Mouse (Mus musculus) frontal cortex, postnatal 25 days (tissue): ENCODE data around the gene Ift122.

Experiments
- DNase-seq, 2 experiments: peaks; one replicate each; pipeline ENCODE4 v3.0.0; 2022; ENCODE audit warnings: low spot score in 2 of 2

Gene Ift122

DNA sequence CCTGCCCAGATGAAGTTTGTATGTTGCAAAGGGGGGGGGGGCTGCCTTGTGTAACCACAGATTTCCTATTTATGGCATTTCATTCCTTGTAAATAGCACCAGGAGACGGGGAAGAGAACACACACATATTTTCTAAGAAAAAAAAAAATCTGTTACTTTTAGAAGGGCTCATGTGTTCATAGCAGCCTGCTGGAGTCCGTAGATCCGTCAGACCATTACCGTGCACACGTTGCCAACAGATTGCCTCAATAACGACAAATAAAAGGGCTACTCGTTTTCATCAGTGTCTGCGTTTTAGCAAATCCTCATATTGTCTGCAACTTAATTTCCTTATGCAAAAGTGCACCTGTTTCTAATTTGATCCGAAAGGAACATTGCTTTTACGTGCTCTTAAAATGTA is 73.1 kb downstream of the Ift122 start:
- DNase-seq: no peak

DNA sequence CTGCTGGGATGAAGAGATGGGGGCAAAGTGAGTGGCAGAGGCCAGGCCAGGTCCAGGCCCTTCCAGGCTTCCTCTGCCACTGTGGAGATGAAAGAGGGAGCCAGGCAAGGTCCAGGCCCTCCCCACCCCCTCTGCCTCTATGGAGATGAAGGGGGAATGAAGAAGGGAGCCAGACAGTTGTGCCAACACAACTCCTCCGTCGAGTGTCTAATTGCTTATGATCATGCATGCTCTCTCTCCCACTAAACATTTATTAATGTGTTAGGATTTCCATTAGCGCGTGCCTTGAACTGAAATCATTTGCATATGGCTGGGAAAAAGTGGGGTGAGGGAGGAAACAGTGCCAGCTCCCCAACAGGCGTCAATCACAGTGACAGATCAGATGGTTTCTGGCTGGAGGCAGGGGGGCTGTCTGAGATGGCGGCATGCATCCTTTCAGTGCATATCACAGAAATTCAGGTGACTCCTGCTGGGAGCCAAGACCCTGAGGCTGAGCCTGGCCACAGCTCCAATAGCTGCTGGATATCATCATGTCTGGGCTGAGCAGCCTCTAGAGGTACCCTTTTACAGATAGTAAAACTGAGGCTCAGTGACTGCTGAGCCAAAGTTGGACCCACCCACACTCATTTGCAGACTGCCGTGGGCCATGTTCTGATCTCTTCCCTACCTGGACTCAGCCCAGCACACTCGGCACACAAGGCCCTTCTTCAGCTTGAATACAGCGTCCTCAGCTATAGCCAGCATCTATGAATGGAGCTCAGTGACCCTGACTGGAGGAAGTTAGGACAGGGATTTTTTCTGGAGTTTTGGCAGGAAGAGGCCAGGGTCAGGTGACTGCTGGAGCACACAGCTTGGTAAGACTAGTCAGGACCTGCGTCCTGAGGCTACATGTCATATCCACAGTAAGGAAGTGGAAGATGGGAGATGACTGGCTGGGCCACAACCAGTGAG is 74.3 kb downstream of the Ift122 start:
- DNase-seq: no peak

DNA sequence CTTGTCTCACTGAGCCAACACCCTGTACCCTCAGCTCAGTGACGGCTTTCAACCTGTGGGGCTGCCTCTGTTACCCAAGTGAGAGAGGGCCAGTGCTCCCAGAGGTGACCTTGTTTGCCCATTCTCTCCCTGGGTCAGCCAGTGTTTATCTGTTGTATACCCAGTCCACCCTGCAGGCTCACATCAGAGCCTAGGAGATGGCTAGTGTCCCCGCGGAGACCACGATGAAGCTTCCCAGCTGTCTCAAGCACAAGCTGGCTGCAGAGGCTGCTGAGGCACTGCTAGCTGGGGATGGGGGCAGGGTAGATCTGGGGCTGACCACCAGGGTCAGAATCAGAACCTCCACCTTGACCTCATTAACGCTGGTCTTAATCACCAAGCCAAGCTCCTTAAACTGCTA is 76.7 kb downstream of the Ift122 start:
- DNase-seq: no peak

DNA sequence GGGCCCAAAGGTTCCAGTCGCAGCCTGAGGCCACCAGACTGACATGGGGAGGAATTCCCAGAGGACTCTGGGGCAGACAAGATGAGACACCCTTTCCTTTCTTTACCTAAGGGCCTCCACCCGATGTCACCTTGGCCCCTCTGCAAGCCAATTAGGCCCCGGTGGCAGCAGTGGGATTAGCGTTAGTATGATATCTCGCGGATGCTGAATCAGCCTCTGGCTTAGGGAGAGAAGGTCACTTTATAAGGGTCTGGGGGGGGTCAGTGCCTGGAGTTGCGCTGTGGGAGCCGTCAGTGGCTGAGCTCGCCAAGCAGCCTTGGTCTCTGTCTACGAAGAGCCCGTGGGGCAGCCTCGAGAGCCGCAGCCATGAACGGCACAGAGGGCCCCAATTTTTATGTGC is 78.4 kb downstream of the Ift122 start, which contains the start of gene Rho:
Gene Rho (plus strand): TSS at position 110 of the 400 bp plus-strand sequence.
- no peak for DNase-seq

DNA sequence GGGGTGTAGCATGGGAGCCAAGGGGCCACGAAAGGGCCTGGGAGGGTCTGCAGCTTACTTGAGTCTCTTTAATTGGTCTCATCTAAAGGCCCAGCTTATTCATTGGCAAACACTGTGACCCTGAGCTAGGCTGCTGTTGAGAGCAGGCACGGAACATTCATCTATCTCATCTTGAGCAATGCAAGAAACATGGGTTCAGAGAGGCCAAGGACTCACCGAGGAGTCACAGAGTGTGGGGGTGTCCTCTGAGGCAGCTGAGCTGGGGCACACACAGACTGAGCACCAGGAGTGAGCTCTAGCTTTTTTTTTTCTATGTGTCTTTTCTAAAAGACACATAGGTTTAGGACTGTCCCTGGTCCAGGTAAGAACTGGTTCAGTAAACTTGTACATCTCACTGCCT is 79.1 kb downstream of the Ift122 start:
- no peak for DNase-seq

DNA sequence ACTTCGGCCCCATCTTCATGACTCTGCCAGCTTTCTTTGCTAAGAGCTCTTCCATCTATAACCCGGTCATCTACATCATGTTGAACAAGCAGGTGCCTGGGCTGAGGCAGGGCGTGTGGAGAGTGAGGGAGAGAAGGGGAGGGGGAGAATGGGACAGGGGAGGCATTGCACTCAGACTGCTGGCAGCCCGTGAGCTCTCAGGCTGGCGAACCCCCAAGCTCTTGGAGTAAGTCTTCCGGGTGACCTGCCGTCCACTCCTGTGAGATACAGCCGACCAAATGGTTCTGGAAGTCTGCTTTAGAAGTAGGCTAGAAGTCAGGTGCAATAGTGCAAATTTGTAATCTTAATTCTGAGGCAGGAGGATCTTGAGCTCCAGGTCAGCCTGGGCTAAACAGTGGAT is 82.3 kb downstream of the Ift122 start:
- DNase-seq: no peak

DNA sequence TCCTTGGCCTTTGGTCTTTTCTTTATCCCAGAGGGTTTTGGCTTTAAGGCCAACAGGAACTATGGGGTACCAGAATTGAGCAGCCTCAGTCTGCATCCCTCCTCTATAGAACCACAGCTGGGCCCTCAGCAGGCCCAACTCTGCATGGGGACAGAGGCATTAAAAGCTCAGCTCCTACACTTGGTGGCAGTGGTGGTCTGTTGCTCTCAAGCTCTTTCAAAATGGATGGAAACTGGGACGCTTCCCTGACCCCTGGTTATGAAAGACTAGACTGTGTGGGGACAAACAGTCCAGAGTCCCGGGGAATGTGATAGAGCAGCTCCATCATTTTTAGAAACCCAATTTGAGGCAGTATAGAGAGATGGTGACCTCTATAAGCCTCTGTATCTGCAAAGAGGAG is 84.7 kb downstream of the Ift122 start:
- DNase-seq: no peak

DNA sequence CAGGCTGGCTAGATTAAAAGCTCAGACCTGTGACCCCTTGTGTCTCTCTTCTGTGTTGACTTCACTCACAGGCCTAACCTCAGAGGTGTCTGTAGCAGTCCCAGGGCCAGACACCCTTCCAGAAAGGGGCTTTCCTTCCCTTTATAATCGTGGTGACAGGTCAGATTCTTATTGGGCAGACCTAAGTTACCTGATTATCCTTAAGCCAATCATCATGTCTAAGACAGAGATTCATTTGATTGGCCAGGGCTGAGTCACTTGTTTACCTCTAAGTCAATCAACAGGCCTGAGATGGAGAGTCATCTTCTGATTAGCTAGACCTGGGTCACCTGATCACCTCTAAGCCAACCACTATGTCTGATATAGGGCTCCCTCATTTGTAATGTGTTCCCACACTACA is 85.5 kb downstream of the Ift122 start:
- no peak for DNase-seq

DNA sequence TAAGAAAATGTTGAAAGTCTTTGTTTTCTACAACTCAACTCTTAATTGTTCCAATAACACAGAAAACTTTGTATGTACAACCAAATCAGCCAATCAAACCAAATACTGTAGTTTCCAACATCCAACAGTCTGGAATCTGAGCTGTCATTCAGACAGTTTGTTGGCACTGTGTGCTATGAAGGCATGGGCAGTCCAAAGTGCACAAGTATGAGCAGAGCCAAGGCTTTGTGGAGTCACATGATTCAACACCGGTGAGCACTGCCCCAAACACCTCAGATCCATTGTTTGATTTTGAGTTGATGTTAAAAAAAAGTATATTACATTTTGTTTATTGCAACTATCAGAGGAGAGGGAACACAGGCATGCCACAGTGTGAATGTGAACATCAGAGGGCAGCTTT is 87.3 kb downstream of the Ift122 start:
- no peak for DNase-seq

DNA sequence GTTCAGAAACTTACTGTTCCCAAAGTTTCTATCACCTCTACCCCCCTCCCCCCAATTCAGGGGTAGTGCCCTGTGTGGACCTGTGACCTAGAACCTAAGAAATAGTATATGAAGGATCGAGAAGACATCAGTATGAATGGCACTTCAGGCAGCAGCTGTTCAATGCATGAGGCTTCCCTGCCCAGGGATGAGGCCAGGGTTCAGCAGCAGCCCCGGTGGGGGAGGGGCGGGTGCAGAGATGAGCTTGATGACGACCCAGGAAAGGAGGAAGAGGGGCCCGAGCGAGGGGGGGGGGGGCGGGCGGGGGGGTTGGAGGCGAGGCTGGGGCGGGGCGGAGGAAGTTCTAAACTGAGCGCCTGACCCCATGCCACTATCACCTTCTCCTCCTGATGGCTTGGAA is 87.9 kb downstream of the Ift122 start:
- DNase-seq: no peak

DNA sequence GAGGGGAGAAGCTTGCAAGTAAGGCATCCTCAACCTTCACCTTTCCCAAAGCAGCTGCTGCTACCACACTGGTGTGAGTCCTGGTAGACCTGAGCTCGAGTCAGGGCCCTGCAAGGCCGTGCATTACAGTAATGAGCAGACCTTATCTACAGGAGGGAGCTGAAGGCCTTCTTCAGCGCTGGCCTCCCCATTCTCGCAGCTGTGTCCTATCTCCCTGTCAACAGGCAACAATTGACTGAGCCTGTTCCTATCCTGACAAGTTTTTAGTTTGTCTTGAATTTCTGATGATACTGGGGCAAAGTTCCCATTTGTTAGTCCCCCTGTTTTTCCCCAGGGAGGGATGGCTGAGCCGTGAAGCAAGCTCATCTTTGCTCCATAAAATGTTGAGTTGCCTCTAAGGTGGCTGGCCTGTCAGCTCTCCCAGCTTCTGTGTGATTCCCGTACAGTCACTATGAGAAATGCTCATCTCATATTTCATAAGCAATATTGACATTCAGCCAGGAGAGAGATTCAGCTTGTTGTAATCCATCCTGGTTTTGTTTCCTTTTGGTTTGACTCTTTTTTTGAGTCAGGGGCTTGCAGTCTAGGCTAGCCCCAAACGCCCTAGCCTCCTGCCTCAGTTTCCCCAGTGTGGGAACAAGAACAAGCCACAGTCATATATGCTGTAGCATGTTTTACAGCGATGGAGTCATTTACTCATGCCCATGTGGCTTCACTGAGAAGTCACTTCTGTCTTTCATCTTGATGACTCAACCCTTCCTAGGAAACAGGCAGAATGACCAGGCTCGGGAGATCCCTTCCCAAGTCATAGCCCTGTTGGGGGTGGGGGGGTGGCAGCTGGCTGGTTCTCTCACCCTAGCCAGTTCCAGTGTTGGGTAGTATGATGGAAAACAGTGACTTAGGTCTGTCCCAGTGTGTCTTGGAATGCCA is 90.5 kb downstream of the Ift122 start:
- DNase-seq: no peak

DNA sequence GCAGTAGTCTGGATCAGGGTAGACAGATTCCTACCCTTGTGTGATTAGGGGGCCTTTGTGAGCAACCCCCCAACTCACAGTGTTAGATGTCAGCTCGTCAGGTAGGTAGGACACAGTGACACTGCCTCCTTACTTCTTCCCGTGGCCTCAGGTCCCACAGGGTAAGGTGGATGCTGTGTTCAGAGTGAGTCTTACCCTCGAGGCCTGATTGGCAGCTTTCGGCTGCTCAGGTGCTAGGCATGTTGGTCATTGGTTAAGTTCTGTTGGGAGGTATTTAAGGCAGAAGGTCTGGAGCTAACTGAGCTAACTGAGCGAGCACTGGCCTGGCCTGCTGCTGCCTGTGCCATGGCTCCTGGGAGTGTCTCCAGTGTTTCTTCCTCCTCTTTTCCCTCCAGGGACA is 91.4 kb downstream of the Ift122 start, which contains the start of gene H1foo:
Gene H1foo (plus strand): TSS at position 301 of the 400 bp plus-strand sequence.
- no peak for DNase-seq

DNA sequence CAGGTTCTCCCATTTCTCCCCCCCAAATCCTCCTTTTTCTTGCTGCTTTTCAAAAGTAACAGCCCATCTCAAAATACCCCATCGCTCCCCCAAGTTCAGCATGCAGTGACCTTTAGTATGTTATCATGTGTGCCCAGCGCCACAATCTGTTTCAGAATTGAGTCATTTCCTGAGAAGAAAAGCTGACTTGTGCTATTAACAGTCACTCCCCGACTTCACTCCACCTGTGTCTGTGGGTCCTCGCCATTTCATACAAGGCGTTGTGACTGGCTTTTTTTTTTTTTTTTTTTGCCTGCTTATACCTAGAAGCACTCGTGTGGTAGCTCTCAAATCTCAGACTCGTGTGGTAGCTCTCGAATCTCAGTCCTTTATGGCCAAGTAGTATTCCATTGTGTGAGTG is 92.4 kb downstream of the Ift122 start:
- no peak for DNase-seq

DNA sequence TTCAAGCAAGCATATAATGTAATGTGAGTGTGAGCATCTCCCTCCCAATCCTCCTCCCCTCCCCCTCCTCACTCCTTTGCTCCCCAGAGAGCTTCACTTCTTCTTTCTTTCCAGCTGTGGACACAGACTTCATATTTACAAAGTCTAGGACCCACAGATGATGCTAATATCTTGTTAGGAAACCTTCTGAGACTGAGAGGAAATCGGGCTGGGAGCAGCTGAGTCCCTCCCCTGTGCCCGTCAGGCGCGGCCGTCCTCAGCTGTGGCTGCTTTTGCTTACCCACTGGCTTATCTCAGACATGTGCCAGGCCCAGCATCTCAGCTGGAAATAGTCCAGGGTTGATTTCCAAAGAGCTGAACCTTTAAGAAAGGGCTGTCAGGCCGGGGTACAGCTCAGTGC is 93.1 kb downstream of the Ift122 start:
- DNase-seq: no peak

DNA sequence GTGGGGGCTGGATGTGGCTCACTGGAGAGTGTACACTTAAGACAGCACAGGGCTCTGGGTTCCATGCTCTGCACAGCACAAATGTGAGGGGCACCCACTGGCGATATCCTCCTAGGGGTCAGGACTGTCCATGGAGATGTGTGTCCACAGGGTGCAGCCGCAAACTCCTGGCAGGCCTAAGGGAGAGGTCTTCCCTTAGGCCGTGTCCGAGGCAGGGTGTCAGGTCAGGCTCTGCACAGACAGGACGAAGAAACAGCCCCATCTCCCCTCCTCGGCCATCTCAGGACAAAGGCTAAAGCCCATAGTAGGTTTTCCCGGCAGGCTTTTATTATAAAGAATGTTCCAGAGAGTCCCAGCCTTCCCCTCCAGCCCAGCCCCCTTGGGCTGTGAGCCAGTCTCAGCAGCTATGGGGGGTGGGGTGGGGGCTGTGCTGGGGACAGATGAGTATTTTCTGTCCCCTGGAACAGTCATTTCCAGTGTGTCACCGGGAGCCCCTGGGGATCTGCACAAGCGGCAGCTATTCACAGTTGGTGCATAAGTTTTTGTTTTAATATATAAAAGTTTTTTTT is 101.3 kb downstream of the Ift122 start:
- no peak for DNase-seq

DNA sequence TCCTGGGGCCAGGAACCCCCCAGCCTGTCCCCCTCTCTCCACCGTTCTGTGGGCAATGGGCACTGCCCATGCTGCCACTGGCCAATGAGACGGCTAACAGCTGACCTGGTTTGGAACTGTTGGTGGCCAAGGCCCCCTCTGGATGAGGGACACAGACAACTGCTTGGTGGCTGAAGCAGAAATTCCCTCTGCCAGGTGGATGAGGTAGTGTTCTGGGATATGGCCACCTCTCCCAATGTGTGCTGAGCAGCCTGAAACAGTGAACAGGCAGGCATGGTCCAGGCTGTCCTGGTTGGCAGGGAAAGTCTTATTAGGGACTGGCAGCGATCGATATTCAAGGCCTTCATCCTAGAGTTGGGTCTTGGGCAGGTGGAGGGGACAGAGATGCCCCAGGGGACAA is 101.9 kb downstream of the Ift122 start:
- DNase-seq: no peak

DNA sequence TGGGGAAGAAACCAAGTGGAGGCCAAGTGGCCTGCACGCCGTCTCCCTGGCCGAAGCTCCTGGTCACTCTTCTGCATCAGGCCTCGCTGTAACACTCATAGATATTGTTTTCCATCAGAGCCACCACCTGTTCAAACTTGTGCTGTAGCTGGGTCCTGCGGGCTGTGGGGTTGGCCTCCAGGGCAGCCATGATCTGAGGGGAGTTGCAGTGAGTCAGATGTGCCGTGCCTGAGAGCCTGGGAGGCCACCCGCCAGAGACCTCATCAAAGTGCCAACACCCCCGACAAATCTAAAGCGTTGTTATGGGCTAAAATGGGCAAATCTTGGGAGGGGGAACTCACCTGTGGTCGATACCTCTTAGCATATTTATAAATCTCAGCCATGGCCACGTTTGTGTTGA is 102.4 kb downstream of the Ift122 start:
- no peak for DNase-seq

DNA sequence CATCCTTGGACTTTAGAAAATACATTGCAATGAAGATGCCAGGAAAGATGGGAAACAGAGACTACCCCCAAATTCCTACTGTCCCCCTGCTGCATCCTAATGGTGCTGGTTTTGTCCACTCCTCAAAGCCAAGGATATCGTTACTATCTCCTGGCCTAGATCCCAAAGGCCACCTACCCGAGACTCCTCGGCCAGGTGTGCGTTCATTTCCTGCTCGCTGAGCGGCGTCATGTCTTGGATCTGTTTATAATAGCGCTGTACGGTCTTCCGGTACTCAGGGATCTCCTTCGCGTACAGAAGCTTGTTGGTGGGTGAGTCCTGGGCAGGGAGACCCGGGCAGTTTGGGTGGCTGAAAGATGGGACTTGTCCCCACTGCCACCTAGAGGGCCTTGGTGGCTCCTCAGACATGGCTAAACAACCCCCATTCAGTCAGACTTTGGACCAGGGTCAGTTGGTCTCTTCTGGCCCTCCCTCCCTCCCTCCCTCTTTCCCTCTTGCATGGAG is 103.2 kb downstream of the Ift122 start:
- no peak for DNase-seq

DNA sequence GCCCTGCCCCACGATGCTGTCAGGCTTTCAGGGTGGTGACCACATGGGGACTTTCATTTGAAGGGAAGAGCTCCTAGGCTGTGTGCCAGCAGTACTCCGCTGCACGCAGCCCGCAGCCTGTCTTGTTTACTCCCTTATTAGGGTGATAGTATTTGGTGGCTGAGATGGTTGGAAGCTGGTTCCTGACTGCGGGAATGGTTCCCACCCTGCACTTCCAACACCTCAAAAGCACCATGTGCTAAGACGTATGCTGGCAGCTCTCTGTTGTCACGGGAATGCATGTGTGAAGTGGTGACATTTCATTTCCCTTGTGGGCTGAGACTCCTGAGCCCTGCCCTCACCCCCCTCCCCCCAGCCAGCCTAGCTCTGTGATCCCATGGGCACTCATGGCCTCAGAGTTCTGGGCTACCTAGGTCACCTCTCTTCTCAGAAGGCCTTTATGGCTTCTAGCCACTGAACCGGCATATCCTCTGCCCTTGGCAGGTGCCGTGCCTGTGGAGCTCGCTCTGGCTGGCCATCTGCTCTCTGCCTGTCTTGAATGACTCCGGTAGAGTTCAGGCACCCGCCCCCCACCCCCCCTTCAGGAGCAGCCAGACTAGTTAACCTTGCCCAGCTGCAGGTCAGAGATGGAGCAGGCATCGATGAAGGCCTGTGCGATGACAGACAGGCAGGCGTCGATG is 103.8 kb downstream of the Ift122 start:
- no peak for DNase-seq

DNA sequence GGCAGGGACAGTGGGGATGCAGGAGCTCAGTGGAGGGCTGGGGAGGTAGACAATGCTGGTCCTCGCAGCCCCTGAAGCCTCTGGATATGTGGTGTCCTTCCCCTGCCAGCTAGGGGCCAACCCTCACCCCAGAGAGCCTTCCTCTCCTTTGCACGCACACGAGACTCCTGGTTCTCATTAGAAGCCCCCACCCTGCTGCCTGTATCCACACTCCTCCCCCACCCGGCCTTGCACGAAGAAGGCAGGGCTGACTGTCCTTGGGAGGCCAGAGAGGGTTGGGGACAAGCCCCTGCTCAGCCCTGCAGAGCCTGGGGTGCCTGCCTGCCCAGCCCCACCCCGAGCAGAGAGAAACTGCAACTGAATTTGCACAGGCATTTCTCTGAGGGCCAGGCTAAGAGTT is 104.4 kb downstream of the Ift122 start:
- DNase-seq: no peak

DNA sequence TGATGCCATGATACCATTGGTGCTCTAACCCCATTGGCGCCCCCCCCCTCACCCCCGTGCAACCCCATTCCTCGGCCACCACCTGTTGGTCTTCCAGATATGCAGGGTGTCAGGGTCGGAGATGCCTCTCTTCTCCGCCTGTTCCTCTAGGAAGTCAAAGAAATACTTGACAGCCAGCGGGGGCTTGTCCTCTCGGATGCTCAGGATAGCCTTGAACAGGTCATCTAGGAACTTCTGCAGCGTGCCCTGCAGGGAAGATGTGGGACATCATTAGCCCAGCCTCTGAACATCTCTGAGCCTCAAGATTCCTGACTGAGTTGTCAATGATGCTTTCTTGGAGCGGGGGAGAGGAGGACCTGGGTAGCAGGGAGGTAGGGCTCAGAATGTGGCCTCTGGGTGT is 105.2 kb downstream of the Ift122 start:
- no peak for DNase-seq
